Mouse (Mus musculus) stomach, postnatal 0 days (tissue): Measurements from ENCODE around the gene Gnat2.

ENCODE experiments used
- CTCF ChIP-seq: IDR thresholded peaks from 2 replicates; pipeline ENCODE4 v1.5.1; 2016; ENCODE audit warnings: antibody characterized with exemption, low read depth, mild to moderate bottlenecking, moderate library complexity
- EP300 ChIP-seq: optimal IDR thresholded peaks from 2 replicates; pipeline ENCODE3; 2016; ENCODE audit warnings: antibody characterized with exemption

DNA sequence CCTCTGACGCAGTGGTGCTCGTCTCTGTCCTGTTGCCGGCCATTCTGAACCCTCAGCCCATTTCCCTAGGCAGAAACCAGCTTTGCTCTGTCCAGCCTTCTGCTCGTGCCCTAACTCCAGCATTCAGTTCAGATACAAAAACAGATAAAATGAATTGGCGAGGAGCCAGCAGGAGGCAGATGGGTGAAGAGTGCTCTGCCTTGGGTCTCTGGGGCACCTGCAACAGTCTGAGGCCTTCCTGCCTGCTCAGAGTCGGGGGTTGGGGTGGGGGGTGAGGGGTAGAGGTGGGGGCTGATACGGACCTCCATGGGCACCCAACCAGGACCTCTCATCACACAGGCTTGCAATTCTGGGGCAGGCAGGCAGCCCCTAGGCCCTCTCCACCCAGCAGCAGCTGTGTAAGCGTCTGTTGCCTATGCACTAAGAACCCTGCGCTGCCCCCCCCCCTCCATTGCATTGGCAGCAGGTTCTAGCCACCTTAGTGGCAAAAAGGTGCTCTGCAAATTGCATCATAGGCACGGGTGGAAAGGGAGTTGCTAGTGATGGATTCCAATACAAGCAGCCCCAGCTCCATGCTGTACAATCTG is 19.5 kb upstream of the Gnat2 start:
- TF ChIP-seq EP300 (no peak), CTCF (no peak)
